Mouse (Mus musculus): ENCODE data around the gene Dok4.
"Not testable (repeated sequence)": the region's sequence is repeated elsewhere in the genome, so short reads cannot be mapped to it uniquely, and the experiment has no call there.

Dok4 gene

GRCm38 (mm10) chr8:94880742-94881141 lies 4.6 kb upstream of the Dok4 start:
- DNase-seq (ENCODE audit: low read depth, low spot score) = no peak

GRCm38 (mm10) chr8:94876820-94877219 lies 690 bp upstream of the Dok4 start:
- DNase-seq (ENCODE audit: low read depth, low spot score) = no peak

- DNase-seq (ENCODE audit: low read depth, low spot score) = no peak
These were observed 319 bp downstream of the Dok4 start for GRCm38 (mm10) chr8:94875871-94876150.

GRCm38 (mm10) chr8:94875096-94875870 lies 847 bp downstream of the Dok4 start:
- DNase-seq (ENCODE audit: low read depth, low spot score) = no peak

- peak; percentile 85 for DNase-seq (ENCODE audit: low read depth, low spot score)
These were observed 1.8 kb downstream of the Dok4 start for GRCm38 (mm10) chr8:94874358-94874757.

GRCm38 (mm10) chr8:94872576-94872975 lies 3.6 kb downstream of the Dok4 start:
- DNase-seq (ENCODE audit: low read depth, low spot score) = no peak

- DNase-seq (ENCODE audit: low read depth, low spot score) = no peak
These were observed 4.0 kb downstream of the Dok4 start for GRCm38 (mm10) chr8:94872156-94872555.

GRCm38 (mm10) chr8:94871108-94871894 lies 4.8 kb downstream of the Dok4 start:
- peak; percentile 63 for DNase-seq (ENCODE audit: low read depth, low spot score)

GRCm38 (mm10) chr8:94870474-94871107 lies 5.5 kb downstream of the Dok4 start:
- DNase-seq (ENCODE audit: low read depth, low spot score) = peak; percentile 22

- DNase-seq (ENCODE audit: low read depth, low spot score) = no peak
These were observed 6.1 kb downstream of the Dok4 start for GRCm38 (mm10) chr8:94870003-94870402.

- DNase-seq (ENCODE audit: low read depth, low spot score) = no peak
These were observed 7.0 kb downstream of the Dok4 start for GRCm38 (mm10) chr8:94869146-94869545.

GRCm38 (mm10) chr8:94866921-94867320 lies 9.2 kb downstream of the Dok4 start:
- no peak for DNase-seq (ENCODE audit: low read depth, low spot score)

GRCm38 (mm10) chr8:94865292-94865691 lies 10.8 kb downstream of the Dok4 start:
- DNase-seq (ENCODE audit: low read depth, low spot score) = no peak

- DNase-seq (ENCODE audit: low read depth, low spot score) = no peak
These were observed 12.0 kb downstream of the Dok4 start for GRCm38 (mm10) chr8:94863897-94864673.

- DNase-seq (ENCODE audit: low read depth, low spot score) = no peak
These were observed 13.5 kb downstream of the Dok4 start for GRCm38 (mm10) chr8:94862487-94863220.

GRCm38 (mm10) chr8:94861352-94861910 lies 14.7 kb downstream of the Dok4 start:
- peak; percentile 81 for DNase-seq (ENCODE audit: low read depth, low spot score)

- DNase-seq (ENCODE audit: low read depth, low spot score) = peak; percentile 94
These were observed 18.6 kb downstream of the Dok4 start, which contains the start of gene Polr2c for GRCm38 (mm10) chr8:94857346-94858173. Polr2c (plus strand) TSS chr8:94857450.

GRCm38 (mm10) chr8:94857011-94857345 lies 19.2 kb downstream of the Dok4 start:
- no peak for DNase-seq (ENCODE audit: low read depth, low spot score)

- not testable (repeated sequence) for DNase-seq (ENCODE audit: low read depth, low spot score)
These were observed 21.4 kb downstream of the Dok4 start for GRCm38 (mm10) chr8:94854761-94855160.

GRCm38 (mm10) chr8:94850049-94850448 lies 26.1 kb downstream of the Dok4 start:
- no peak for DNase-seq (ENCODE audit: low read depth, low spot score)
